Mouse (Mus musculus) intestine, embryonic 16.5 days (tissue): Measurements from ENCODE around the gene Actr3b. TPM values are rescaled to one million over a fixed set of nuclear protein-coding genes. Genes with fewer than 3 reads are reported as not detected.
A peak's percentile ranks its signal among the peaks of the same experiment; 100 is the strongest.
"Not testable (repeated sequence)": the region's sequence is repeated elsewhere in the genome, so short reads cannot be mapped to it uniquely, and the experiment has no call there.

ENCODE experiments used
- ATAC-seq: fragments of 200-750 bp; cut with Nextera tagmentation; 2 replicates; pipeline ENCODE4 v1.8.0; 2017; ENCODE audit warnings: moderate TSS enrichment, moderate library complexity
- H3K27ac ChIP-seq: fragments of 300-500 bp; sonication (generic); 2 replicates; pipeline ENCODE4 v1.5.1; 2014; ENCODE audit warnings: mild to moderate bottlenecking, low read length
- H3K27me3 ChIP-seq: fragments of 300-500 bp; sonication (generic); replicated peaks from 2 replicates; pipeline ENCODE4 v1.6.1; 2014; ENCODE audit warnings: low read length, control low read depth, mixed read lengths; ENCODE audit not compliant: control insufficient read depth, insufficient read depth
- H3K36me3 ChIP-seq: fragments of 300-500 bp; sonication (generic); 2 replicates; pipeline ENCODE4 v1.6.1; 2014; ENCODE audit warnings: low read length, control low read depth; ENCODE audit not compliant: control insufficient read depth, insufficient read depth
- H3K4me1 ChIP-seq: fragments of 300-500 bp; sonication (generic); 2 replicates; pipeline ENCODE4 v1.6.1; 2014; ENCODE audit warnings: low read length, control low read depth, mixed read lengths; ENCODE audit not compliant: control insufficient read depth, insufficient read depth
- H3K4me2 ChIP-seq: fragments of 300-500 bp; sonication (generic); 2 replicates; pipeline ENCODE4 v1.6.1; 2014; ENCODE audit warnings: low read depth, low read length, control low read depth
- H3K4me3 ChIP-seq: fragments of 300-500 bp; sonication (generic); 2 replicates; pipeline ENCODE4 v1.5.1; 2014; ENCODE audit warnings: mild to moderate bottlenecking, low read length
- H3K9ac ChIP-seq: fragments of 300-500 bp; sonication (generic); 2 replicates; pipeline ENCODE4 v1.6.1; 2014; ENCODE audit warnings: low read depth, low read length
- H3K9me3 ChIP-seq: fragments of 300-500 bp; sonication (generic); 2 replicates; pipeline ENCODE4 v1.6.1; 2016; ENCODE audit warnings: low read length, control low read depth; ENCODE audit not compliant: control insufficient read depth
- WGBS: fragments of 180-500 bp; shearing (Covaris S2); extraction: QIAGEN DNeasy Blood & Tissue Kit; methylation state at CpG from one replicate; pipeline ENCODE4 v1.1.7; 2014; 5-methylcytosine and 5-hydroxymethylcytosine counted together
- polyA plus RNA-seq: library from polyadenylated mRNA; unstranded; fragments of >200 nt; fragmentation: Nextera tagmentation; extraction: Ambion mirVana; gene quantifications from 2 replicates; pipeline ENCODE4 v1.2.1, GENCODE M21; 2015

The Actr3b gene
- polyA plus RNA-seq, result 1.7 and 2.6 TPM in 2 replicates

GRCm38 (mm10) chr5:25759460-25760409 lies at the start of gene Actr3b:
TSS of gene Actr3b (plus strand) at chr5:25759997.
- H3K4me3 ChIP-seq, result peak within 1 kb of the TSS; percentile 74
- H3K27ac ChIP-seq, result no peak within 1 kb of the TSS
- peak within 1 kb of the TSS; percentile 98 for H3K4me2 ChIP-seq
- H3K4me1 ChIP-seq, result peaks cover 4% of the 10 kb centered on the region; the same call in 1 of the 2 replicates
- ATAC-seq, result peak; percentile 99
- no peaks in the 10 kb centered on the region for H3K27me3 ChIP-seq
- no peaks in the 10 kb centered on the region for H3K36me3 ChIP-seq
- H3K9me3 ChIP-seq, result no peaks in the 10 kb centered on the region
- H3K9ac ChIP-seq, result peak within 1 kb of the TSS; percentile 70
- 3% methylated on average over 45 of the region's 45 CpGs for WGBS

- H3K4me3 ChIP-seq, H3K27me3 ChIP-seq, H3K4me1 ChIP-seq, H3K27ac ChIP-seq, H3K4me2 ChIP-seq, H3K9ac ChIP-seq, ATAC-seq, H3K9me3 ChIP-seq, H3K36me3 ChIP-seq: not testable (repeated sequence)
- WGBS, result 92% methylated on average over 4 of the region's 4 CpGs
These were observed 46.6 kb upstream of the Actr3b start for GRCm38 (mm10) chr5:25713001-25713706.

- H3K36me3 ChIP-seq, result no peaks in the 10 kb centered on the region
- H3K4me3 ChIP-seq, result no peak overlapping the region
- WGBS, result 88% methylated on average over 4 of the region's 4 CpGs
- no peaks in the 10 kb centered on the region for H3K4me1 ChIP-seq
- H3K9ac ChIP-seq, result no peak overlapping the region
- no peaks in the 10 kb centered on the region for H3K9me3 ChIP-seq
- no peak overlapping the region for H3K27ac ChIP-seq
- no peak overlapping the region for H3K4me2 ChIP-seq
- ATAC-seq, result no peak
- H3K27me3 ChIP-seq, result no peaks in the 10 kb centered on the region
These were observed 40.4 kb upstream of the Actr3b start for GRCm38 (mm10) chr5:25719390-25719789.

- ATAC-seq, result no peak
These were observed 36.8 kb upstream of the Actr3b start for GRCm38 (mm10) chr5:25723016-25723415.

GRCm38 (mm10) chr5:25724134-25724675 lies 35.6 kb upstream of the Actr3b start:
- H3K9ac ChIP-seq, result no peak overlapping the region
- no peaks in the 10 kb centered on the region for H3K9me3 ChIP-seq
- 20% methylated on average over 1 of the region's 1 CpGs for WGBS
- ATAC-seq, result no peak
- H3K4me3 ChIP-seq, result no peak overlapping the region
- H3K4me2 ChIP-seq, result no peak overlapping the region
- no peak overlapping the region for H3K27ac ChIP-seq
- no peaks in the 10 kb centered on the region for H3K36me3 ChIP-seq
- H3K4me1 ChIP-seq, result no peaks in the 10 kb centered on the region
- no peaks in the 10 kb centered on the region for H3K27me3 ChIP-seq

More at GRCm38 (mm10) chr5:25723016-25723415, 36.8 kb upstream of the Actr3b start:
- Histone ChIP-seq H3K4me1 (no peaks in the 10 kb centered on the region), H3K27me3 (no peaks in the 10 kb centered on the region), H3K36me3 (no peaks in the 10 kb centered on the region), H3K27ac (no peak overlapping the region), H3K9ac (no peak overlapping the region), H3K9me3 (no peaks in the 10 kb centered on the region), H3K4me2 (no peak overlapping the region), H3K4me3 (no peak overlapping the region)
- 78% methylated on average over 2 of the region's 2 CpGs for WGBS

GRCm38 (mm10) chr5:25734318-25734717 lies 25.5 kb upstream of the Actr3b start:
- H3K4me1 ChIP-seq, result no peaks in the 10 kb centered on the region
- no peak overlapping the region for H3K4me2 ChIP-seq
- no peaks in the 10 kb centered on the region for H3K36me3 ChIP-seq
- 15% methylated on average over 1 of the region's 1 CpGs for WGBS
- no peaks in the 10 kb centered on the region for H3K9me3 ChIP-seq
- H3K27ac ChIP-seq, result no peak overlapping the region
- no peak for ATAC-seq
- no peak overlapping the region for H3K4me3 ChIP-seq
- H3K27me3 ChIP-seq, result no peaks in the 10 kb centered on the region
- H3K9ac ChIP-seq, result no peak overlapping the region

- H3K27me3 ChIP-seq, result no peaks in the 10 kb centered on the region
- no peak overlapping the region for H3K4me2 ChIP-seq
- H3K27ac ChIP-seq, result no peak overlapping the region
- ATAC-seq, result no peak
- no peaks in the 10 kb centered on the region for H3K36me3 ChIP-seq
- H3K4me3 ChIP-seq, result no peak overlapping the region
- 73% methylated on average over 2 of the region's 2 CpGs for WGBS
- H3K9ac ChIP-seq, result no peak overlapping the region
- H3K9me3 ChIP-seq, result no peaks in the 10 kb centered on the region
- no peaks in the 10 kb centered on the region for H3K4me1 ChIP-seq
These were observed 23.9 kb upstream of the Actr3b start for GRCm38 (mm10) chr5:25735861-25736260.

- Histone ChIP-seq H3K27ac (no peak overlapping the region), H3K4me1 (no peaks in the 10 kb centered on the region)
- ATAC-seq, result no peak
These were observed 21.3 kb upstream of the Actr3b start for GRCm38 (mm10) chr5:25738448-25738847.

GRCm38 (mm10) chr5:25738902-25739301 lies 20.9 kb upstream of the Actr3b start:
- not testable (repeated sequence) for H3K27ac ChIP-seq, H3K4me1 ChIP-seq, H3K27me3 ChIP-seq, ATAC-seq, H3K36me3 ChIP-seq, H3K4me2 ChIP-seq, H3K9ac ChIP-seq, H3K9me3 ChIP-seq, H3K4me3 ChIP-seq
- 89% methylated on average over 1 of the region's 1 CpGs for WGBS

More at GRCm38 (mm10) chr5:25738448-25738847, 21.3 kb upstream of the Actr3b start:
- no peaks in the 10 kb centered on the region for H3K27me3 ChIP-seq
- H3K36me3 ChIP-seq, result no peaks in the 10 kb centered on the region
- no peak overlapping the region for H3K4me3 ChIP-seq
- no peak overlapping the region for H3K9ac ChIP-seq
- H3K9me3 ChIP-seq, result no peaks in the 10 kb centered on the region
- WGBS, result 63% methylated on average over 3 of the region's 3 CpGs
- no peak overlapping the region for H3K4me2 ChIP-seq
